Mouse (Mus musculus) heart, postnatal 10 days (tissue): ENCODE measurements around the gene Tns1. TPM values are rescaled to one million over a fixed set of nuclear protein-coding genes. Genes with fewer than 3 reads are reported as not detected.

Experiments
- DNase-seq, 2 experiments: peaks; one replicate each; pipeline ENCODE4 v3.0.0; 2021
- intact Hi-C: fragments of 180-260 bp; cut with DNase I; formaldehyde crosslinking; loops from one replicate; pipeline ENCODE4 v1.15.1; 2025
- total RNA-seq, 2 experiments: library from RNA; stranded (reverse); gene quantifications; 2 replicates each; pipeline ENCODE4 v1.2.3; 2021

Tns1 gene
- total RNA-seq, 2 experiments from 2014 or later: 532 to 688 TPM

DNA sequence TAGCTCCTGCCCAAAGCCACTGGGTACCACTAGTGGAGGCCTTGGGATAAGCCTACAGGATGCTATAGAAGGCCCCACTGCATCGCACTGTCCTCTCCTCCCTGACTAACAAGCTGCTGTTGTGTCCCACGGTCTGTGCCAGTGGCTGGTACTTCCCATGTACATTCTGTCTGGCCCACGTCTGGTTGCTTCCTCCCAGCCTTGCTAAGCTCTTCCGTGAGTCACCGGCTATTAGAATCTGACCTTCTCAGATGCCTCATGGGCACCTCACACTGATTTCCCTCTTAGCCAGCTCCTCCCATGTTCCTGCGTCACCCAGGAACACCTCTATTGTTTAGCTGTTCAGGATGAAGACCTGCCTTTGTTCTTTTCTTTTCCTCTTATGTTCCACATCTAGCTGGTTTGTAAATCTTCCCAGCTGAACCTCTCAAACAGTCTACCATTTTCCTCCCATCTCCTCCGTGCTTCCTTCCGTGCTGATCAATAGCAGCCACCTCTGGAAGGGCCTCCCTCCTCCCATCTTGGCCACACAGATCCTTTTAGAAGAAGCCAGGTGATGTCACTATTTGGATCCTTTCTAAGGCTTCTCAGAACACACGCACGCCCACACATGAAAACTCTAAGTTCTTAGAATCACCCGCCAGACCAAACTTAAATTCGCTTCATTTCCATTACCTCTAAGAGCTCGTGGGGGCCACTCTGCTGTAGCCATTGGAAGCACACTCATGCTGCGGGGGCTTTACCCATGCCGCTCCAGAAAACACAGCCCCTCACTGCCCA is 176.5 kb downstream of the Tns1 start:
- DNase-seq: no peak
- intact Hi-C loops: no loop called here

DNA sequence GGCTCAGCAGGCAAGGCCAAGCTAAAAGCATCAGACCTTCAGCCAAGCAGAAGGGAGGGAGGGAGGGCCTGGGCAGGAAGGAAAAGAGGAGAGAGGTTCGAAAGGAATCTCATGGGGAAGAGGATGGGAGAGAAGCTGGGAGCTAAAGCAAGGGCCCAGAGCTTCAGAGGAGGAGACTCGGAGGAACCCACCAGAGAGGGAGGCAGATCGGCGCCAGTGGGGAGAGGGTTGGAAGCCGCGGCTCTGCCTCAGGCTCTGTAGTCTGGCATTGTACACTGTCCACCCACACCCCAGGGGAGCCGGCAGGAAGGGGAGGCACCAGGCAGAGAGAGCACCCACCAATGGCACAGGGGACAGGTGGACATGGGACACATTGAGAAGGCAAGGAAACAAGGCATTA is 177.5 kb downstream of the Tns1 start:
- intact Hi-C loops: no loop called here
- DNase-seq: no peak

DNA sequence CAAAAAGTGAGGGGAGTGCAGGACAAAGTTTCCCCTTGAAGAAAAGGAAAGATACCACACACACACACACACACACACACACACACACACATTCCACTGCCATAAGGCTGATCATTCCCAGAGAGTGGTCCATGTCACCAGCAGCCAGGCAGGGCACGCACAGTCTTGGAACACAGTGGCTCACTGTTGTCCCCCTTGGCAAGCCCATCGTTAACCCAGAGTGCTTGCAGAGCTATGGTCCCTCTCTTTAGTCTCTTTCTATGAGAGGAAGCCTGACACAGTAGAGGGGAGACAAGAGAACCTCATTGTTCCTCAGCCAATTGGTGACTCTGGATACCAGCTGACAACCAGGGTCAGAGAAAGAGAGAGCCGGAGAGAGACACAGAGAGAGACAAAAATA is 179.9 kb downstream of the Tns1 start:
- DNase-seq: no peak

DNA sequence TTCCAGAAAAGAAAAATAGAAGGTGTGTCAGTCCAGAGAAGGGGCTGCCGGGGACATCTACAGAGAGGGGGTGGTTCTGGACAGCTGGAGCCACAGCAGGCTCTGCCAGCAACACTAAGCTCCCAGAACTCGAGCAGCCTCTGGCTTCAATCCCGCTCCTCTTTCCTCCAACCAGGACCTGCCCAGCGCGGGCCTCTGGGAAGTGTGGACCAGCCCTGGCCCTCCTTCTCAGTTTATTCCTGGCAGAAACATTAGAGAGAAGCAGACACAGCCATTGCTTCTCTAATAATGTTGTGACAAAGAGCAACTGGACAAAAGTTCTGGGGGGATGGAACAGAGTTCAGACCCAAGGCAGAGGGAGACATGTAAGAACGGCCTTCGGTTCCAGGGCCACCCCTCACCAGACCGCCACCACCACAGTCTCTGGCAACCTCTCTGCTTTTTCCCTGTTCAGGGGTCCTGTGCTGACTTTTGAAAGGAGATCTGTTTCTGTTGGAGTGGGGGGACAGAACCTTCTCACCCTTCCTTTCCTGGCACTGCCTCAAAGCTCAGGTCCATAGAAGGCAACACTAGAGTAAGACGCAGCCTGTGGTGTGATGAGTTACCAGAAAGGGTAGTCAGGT is 180.5 kb downstream of the Tns1 start:
- peak; percentile 90 to 92 for DNase-seq
- intact Hi-C loops: loop anchor here (2.0 kb wide), 1 partner anchor 19 kb away; no protein-coding TSS in a partner anchor

More for the DNA sequence above, 179.9 kb downstream of the Tns1 start:
- intact Hi-C loops: no loop called here

DNA sequence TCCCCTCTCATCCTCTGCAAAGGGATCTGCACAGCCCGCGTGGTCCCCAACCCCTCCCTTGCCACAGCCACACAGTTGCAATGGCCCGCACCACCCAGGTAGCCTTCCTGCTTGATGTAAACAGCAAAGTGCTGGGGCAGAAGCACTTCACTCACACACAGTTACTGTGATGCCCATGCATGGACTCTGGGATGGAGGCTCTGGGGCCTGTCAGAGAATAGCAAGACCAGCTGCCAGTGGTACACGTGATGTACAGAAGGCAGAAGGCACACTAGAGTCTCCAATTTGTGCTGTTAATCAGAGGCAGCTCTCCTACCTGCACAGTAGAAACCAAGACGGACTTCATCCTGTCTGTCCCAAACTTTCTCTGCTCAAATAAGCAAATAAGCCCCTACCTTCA is 181.0 kb downstream of the Tns1 start:
- intact Hi-C loops: loop anchor here (2.0 kb wide), 1 partner anchor 20 kb away; no protein-coding TSS in a partner anchor
- no peak for DNase-seq

DNA sequence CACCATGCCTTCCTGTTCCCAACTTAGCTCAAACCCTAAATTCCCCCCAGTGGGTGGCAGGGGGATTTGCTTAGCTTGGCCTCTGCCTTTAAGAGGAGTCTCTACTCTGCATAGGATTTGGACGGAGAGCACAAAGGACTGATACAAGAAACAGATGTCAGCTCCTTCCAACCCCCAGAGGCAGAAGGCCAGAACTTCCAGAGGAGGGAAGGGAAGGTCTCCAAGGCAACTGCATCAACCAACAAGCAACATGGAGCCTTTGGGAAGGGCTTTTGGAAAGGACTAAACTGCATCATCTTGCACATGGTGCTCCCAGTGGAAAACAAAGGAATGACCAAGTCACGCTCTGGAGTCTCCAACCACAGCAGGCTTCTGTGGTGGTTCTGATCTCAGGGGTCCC is 182.0 kb downstream of the Tns1 start:
- intact Hi-C loops: loop anchor here (2.0 kb wide), 1 partner anchor 21 kb away; no protein-coding TSS in a partner anchor
- peak; percentile 89 to 90 for DNase-seq

DNA sequence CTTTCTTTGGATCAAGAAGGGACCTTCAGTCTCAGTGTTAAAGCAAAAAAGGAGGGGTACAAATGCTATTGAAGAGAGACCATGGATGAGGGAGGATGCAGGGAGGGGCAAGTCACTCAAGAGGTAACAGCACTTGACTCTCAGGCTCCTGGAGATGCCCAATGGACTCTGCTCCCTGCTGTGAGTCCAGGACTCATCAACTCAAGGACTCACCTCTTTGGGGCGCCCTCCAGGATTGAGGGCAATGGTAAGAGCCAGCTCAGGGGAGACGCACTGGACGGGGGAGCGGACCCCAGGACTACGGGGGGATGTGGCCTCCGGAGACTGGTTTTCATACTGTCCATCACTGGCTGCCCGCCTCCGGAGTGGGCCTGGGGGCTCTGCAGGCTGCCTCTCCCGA is 182.6 kb downstream of the Tns1 start:
- no peak for DNase-seq
- intact Hi-C loops: loop anchor here (2.0 kb wide), 1 partner anchor 21 kb away; no protein-coding TSS in a partner anchor

DNA sequence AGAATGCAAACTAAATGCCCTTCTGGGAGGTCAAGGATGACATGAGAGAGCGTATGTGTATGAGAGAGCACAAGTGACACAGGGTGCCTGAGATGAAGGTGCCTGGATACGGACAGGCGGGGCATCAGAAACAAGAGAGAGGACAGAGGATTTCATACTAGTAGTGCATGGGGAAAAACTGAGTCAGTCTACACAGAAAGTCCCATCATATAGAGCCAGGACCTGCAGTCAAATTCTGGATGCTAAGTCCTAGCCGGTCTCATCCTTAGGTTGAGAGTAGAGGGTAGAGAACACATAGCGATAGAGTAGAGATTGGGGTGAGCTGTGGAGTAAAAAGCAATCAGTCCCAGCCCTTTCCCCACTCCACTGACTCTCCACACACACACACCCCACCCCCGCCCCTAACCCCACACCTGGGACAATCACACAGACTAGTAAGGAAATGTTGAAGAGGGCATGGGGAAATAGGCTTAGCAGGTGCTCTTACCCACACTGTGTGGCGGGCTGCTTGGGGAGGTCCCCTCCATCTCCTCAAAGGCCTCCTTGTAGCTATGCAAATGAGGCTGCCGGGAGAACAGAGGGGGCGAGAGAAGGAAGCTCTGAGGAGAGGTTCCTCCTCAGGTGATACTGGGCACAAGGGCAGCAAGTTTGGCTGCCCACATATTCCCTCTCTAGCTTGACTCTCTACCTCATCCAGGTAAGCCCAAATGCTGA is 183.6 kb downstream of the Tns1 start:
- intact Hi-C loops: no loop called here
- no peak for DNase-seq

DNA sequence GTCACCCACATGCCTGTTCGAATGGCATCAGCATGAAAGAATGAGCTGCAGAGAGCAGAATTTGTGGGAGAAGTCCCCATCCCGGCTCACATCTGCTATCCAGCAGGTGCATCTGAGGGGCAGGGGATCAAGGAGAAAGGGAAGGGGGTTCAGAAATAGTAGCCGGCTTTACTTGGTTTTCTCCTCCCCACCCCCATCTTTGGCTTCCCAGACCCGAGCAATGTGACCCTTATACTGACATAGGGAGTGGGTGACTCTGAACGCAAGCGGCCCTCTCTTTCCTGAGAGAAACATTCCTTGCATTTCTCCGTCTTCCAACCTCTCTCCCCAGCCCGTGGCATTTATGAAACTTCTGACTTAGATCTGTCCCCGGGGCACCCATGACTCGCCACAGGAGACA is 185.7 kb downstream of the Tns1 start:
- intact Hi-C loops: no loop called here
- DNase-seq: no peak

DNA sequence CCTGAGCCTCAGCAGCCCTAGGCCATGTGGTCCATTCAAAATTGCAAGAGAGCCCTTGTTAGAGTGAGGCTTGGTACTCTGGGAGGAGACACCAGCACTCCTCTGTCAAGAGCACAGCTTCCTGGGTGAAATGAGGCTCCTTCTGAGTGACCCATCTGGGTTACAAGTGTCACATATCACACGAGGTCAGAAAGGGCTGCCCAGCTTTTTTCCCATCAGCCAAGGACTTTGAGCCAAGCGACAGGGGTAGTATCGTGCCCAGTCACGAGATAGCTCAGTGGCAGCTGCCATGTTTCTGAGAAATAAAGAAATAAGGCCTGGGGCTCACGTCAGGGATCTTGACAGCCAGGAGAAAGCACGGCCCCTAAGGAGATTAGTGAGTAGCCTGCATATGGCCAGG is 186.4 kb downstream of the Tns1 start:
- DNase-seq: peak in 1 of 2 experiments; percentile 53
- intact Hi-C loops: no loop called here

DNA sequence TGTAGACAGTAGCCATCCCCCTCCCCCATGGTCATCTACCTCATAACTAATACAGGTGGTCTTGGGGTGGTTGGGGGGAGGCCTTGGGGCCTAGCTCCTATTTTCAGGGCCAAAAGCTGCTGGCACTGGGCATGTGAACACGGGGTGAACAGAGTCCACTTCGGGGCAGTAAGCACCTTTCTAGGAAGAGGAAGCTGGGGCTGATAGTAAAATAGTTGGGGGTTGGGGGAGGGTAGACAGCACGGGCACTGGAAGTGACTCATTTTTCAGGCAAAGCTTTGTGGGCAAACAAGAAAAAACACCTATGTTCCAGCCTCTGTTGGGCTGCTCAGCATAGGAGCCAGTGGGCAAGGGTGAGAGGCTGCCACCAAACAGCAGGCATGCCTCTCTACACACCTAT is 187.7 kb downstream of the Tns1 start:
- DNase-seq: no peak
- intact Hi-C loops: no loop called here

DNA sequence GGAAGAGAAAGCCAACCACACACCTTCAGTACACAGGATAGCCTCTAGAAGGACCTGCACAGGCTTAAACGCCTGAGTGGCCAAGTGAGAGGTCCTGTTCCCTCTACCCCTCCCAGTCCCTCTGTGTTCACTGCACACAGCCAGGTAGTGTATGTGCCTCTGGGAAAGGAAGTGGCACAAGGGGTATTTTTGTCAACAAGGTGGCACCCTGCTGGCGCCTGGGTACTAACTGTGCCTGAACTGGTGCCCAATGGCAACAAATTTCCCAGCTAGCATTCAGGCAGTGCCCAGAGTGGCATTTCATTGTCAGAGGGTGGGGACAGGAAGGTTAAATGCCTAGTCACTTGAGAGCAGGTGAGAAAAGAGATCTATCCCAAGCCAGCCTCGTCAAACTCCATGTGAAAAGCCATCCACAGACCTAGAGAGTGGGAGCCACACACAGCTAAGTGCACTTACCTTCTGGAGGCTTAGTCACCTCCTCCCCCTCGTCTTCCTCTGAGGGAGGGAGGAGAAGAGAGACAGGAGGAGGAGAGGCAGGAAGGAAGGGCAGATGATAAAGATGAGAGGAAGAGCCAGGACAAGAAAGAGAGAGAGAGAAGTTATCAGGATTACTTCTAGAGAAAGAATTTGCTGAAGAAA is 188.7 kb downstream of the Tns1 start:
- DNase-seq: no peak
- intact Hi-C loops: no loop called here

DNA sequence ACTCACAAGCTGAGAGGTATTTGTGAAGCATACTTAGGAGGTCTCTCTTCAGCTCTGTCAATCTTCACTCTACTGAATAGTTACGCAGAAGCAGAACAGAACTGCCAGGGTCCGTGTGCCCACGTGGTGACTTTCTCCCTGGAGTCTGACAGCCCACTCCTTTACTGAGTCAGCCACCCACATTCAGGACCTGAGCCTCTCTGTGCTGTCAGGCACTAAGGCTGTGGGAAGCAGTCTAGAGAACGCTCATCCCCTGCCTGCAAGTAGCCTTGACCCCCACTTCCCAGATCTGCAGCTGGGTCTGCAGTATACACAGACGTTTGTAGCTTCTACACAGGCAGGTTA is 191.1 kb downstream of the Tns1 start:
- intact Hi-C loops: no loop called here
- no peak for DNase-seq

DNA sequence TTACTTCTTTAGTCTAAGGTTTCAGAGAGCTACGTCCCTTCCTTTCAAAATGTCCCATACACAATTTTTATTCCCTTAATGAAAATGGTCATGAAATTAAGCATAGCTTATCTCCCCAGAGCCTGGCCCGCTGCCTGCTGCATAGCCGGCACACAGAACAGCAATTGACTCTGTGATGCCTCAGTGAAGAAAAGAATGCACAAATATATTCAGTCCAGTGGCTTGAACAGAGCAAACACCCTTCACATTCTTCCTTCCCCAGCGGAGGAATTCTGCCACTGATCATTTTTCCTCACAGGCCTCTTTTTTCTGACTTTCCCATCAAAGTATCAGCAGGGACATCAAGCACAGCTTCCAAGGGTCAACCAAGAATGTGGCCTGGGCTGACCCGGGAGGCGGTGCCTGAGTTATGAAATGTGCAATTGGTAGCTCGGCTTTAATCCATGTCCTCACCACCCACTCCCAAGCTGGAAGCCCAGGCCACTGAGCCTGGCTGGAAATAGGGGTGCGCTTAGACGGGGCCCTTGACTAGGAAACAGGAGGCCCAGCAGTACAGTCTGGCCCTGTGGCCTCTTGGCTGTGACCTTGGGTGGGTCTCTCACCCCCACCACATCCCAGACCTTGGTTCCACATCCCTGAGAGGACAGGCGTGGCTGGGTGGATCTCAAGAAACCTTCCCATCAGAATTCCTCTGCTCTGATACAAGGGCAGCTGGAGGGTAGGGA is 191.7 kb downstream of the Tns1 start:
- intact Hi-C loops: no loop called here
- peak in 1 of 2 experiments; percentile 73 for DNase-seq

DNA sequence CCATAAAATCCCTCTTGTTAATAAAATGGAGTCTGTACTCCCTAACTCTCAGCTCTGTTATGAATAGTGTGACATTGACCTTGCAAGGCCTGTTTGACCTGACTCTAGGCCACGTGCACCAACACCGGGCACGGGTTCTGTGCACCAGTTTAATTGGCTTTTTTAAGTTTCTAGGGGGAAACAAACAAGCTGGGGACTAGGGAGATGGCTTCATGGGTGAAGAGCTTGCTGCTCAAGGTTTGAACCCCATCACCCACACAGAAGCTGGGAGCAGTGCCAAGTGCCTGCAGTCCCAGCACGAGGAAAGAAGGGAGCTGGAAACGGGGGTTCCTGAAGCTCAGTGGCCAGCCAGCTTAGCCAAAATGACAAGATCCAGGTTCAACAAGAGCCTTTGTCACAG is 192.4 kb downstream of the Tns1 start:
- intact Hi-C loops: no loop called here
- DNase-seq: no peak

DNA sequence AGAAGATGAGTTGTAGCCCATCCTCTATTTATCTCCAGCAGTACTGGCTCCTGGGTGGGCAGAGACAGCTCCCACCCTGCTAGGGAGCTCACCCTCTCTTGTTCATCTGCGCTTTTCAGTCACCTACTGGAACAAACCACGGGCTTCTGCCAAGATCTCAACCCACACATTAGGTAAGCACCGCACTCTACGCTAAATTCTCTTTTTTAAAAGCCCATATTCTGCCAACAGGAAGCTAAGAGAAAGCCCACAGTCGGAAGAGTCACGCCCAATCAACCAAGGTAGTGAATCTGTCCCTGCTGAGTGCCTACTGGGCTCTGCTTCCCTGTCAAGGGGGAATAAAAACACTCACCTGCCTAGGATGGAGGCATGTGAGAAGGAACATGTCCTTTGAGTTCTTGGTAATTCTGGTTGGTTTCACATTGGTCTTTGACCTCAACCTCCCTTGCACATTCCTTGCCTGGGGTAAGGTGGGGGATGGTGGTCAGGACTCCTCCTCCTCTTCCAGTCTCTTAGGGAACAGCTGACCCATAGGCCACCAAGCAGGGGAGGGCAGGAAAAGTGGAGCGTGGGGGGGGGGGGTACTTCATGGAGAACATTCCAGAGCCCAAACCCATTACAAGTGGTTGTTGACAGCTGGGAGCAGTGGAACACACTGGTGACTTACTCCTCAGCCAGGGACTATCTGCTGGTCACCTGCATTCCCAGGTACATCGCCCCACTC is 193.7 kb downstream of the Tns1 start:
- intact Hi-C loops: no loop called here

DNA sequence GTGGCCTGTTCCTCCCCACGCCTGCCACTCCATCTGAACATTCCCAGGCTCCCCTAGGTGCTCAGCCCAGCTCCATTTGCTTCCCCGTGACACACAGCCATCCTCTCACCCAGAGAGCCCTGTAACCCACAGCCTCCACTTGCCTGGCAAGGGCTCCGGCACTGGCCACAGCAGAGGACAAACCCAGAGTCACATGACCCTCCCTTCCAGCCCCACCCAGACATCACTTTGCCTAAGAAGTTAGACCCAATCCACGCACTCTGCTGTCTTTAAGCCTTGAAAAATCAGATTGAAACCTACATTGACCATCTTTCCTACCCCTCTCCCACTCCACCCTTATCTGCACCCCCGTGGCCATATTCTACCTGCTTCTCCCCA is 194.3 kb downstream of the Tns1 start:
- no peak for DNase-seq
- intact Hi-C loops: no loop called here

More for the DNA sequence above, 193.7 kb downstream of the Tns1 start:
- DNase-seq: no peak

DNA sequence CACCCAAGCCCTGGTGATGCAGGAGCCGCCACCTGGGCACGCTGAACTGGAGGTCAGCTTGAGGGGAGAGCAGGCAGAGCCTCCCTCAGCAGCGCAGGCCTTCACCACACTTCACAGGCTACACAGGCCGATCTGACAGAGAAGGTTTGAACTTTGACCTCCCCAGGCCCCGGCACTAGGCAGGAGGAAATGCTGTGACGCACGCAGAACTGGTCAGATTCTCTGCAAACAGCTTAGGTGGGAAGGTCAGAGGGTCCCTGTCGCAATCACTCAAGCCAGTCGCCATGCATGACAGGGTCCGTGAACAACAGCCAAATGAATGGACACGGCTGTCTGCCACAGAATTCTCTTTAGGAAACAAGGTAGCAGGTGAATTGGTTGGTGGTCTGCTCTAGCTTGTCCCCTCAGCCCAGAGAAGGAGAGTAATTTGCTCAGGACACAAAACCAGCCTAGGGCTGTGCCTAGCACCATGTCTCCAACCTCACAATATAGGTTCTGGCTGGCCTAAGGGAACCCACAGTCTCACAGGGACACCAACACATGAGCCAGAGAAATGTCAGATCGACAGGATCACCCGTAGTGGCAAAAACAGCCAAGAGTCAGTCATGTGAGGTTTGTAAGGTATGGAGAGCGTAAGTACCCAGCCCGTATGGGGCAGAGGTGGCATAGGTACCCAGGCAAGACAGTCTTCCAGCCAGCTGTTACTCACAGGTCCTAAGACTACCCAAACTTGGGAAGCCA is 194.9 kb downstream of the Tns1 start:
- DNase-seq: no peak
- intact Hi-C loops: no loop called here

DNA sequence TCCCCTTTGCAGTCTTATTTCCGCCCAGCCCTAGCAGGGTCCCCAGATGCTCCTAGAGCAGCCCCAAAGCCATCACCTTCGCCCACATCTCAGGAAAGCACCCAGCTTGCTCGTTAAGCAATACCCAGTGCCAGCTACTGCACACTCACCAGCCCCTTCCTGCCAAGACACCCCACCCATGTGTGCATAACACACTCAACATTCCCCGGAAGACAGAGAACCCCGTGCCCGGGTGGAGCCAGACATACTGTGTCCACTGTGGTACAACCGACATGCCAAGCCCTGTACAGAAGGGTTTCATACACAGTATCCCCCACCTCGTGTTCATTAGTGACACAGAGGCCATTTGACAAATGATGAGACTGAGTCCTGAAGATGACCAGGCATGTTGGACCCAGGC is 195.9 kb downstream of the Tns1 start:
- DNase-seq: no peak
- intact Hi-C loops: no loop called here
